Mouse (Mus musculus): Measurements from ENCODE around the gene Tmem25.

GRCm38 (mm10) chr9:44830506-44830905 is 31.4 kb upstream of the Tmem25 start:
- no peak for TF ChIP-seq CTCF (IDR thresholded peaks at IDR 0.05; ENCODE audit: low read depth)
- TF ChIP-seq EP300 (IDR thresholded peaks at IDR 0.05; ENCODE audit: low read depth): no peak

All from liver, embryonic 14.5 days (tissue).